Mouse (Mus musculus): Measurements from ENCODE around the gene Tex37. TPM values are rescaled to one million over a fixed set of nuclear protein-coding genes. Genes with fewer than 3 reads are reported as not detected.

The Tex37 gene
- not detected for total RNA-seq (2023)

GRCm38 (mm10) chr6:70918827-70919226 lies at the start of gene Tex37:
Gene Tex37, minus strand, starts transcription at chr6:70918927.

GRCm38 (mm10) chr6:70956285-70956912 lies 37.7 kb upstream of the Tex37 start, which contains the start of gene Foxi3:
Gene Foxi3, plus strand, starts transcription at chr6:70956531.

Other genes starting within 250 kb of the Tex37 start
- 10 to 100 TPM; 51.9 to 54.6 TPM for gene Rpia, start 126.7 kb downstream of the Tex37 start, total RNA-seq (2023)
- gene Eif2ak3, start 74.4 kb downstream of the Tex37 start, total RNA-seq (2023) = 10 to 100 TPM; 56.7 to 62.2 TPM
- gene Foxi3, start 37.6 kb upstream of the Tex37 start, total RNA-seq (2023) = not detected
- gene Thnsl2, start 225.5 kb upstream of the Tex37 start, total RNA-seq (2023) = not detected